Mouse (Mus musculus) liver, embryonic 16.5 days (tissue): ENCODE measurements around the gene Tekt3. TPM values are rescaled to one million over a fixed set of nuclear protein-coding genes. Genes with fewer than 3 reads are reported as not detected.

ENCODE experiments used
- ATAC-seq: fragments of 200-750 bp; cut with Nextera tagmentation; 2 replicates; pipeline ENCODE4 v1.8.0; 2017; ENCODE audit warnings: low read depth, mild to moderate bottlenecking, moderate number of reproducible peaks, moderate library complexity
- H3K27ac ChIP-seq: fragments of 300-500 bp; sonication (generic); 2 replicates; pipeline ENCODE4 v1.5.1; 2014; ENCODE audit warnings: mild to moderate bottlenecking, low read length
- H3K27me3 ChIP-seq: fragments of 300-500 bp; sonication (generic); 2 replicates; pipeline ENCODE4 v1.6.1; 2014; ENCODE audit warnings: low read depth, low read length, mixed read lengths; ENCODE audit not compliant: control insufficient read depth, insufficient read depth
- H3K36me3 ChIP-seq: fragments of 300-500 bp; sonication (generic); 2 replicates; pipeline ENCODE4 v1.6.1; 2014; ENCODE audit warnings: mild to moderate bottlenecking; ENCODE audit not compliant: control insufficient read depth, insufficient read depth
- H3K4me1 ChIP-seq: fragments of 300-500 bp; sonication (generic); 2 replicates; pipeline ENCODE4 v1.6.1; 2014; ENCODE audit warnings: low read depth, low read length, mixed read lengths; ENCODE audit not compliant: control insufficient read depth
- H3K4me2 ChIP-seq: fragments of 300-500 bp; sonication (generic); 2 replicates; pipeline ENCODE4 v1.6.1; 2014; ENCODE audit warnings: low read depth, low read length, mixed read lengths
- H3K4me3 ChIP-seq: fragments of 300-500 bp; sonication (generic); 2 replicates; pipeline ENCODE4 v1.5.1; 2014; ENCODE audit warnings: low read depth, mild to moderate bottlenecking, low read length
- H3K9ac ChIP-seq: fragments of 300-500 bp; sonication (generic); 2 replicates; pipeline ENCODE4 v1.6.1; 2014; ENCODE audit warnings: low read depth, low read length
- H3K9me3 ChIP-seq: fragments of 300-500 bp; sonication (generic); replicated peaks from 2 replicates; pipeline ENCODE4 v1.6.1; 2016; ENCODE audit warnings: low read length; ENCODE audit not compliant: control insufficient read depth
- WGBS: fragments of 180-500 bp; shearing (Covaris S2); extraction: QIAGEN DNeasy Blood & Tissue Kit; methylation state at CpG from one replicate; pipeline ENCODE4 v1.1.7; 2014; ENCODE audit not compliant: insufficient replicate concordance; 5-methylcytosine and 5-hydroxymethylcytosine counted together
- polyA plus RNA-seq: library from polyadenylated mRNA; unstranded; fragments of >200 nt; fragmentation: Nextera tagmentation; extraction: Ambion mirVana; gene quantifications from 2 replicates; pipeline ENCODE4 v1.2.1, GENCODE M21; 2015

Tekt3 gene
- polyA plus RNA-seq, 1 experiment from 2014 or later = not detected

DNA sequence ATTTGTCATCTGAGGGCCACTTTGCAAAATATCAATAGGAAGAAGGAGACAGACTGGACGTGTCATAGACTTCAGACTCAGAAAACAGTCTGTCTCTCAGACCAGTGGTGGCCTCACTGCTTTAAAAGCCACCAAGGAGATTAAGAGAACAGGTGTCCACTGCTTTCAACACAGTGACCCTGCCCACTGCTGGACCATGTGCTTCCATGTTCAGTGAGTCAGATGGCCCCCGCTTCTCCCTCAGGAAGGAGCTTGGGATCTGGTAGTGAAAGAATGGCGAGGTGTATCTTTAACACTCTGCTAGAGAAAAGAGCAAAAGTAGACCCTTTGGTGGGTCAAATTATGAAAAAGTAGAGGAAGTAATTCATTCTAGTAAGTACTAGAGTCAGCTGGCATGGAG, 48.9 kb downstream of the Tekt3 start:
- Histone ChIP-seq H3K9me3 (no peaks in the 10 kb centered on the region), H3K27me3 (no peaks in the 10 kb centered on the region), H3K9ac (no peak overlapping the region), H3K4me2 (no peak overlapping the region), H3K36me3 (no peaks in the 10 kb centered on the region), H3K27ac (no peak overlapping the region), H3K4me1 (no peaks in the 10 kb centered on the region), H3K4me3 (no peak overlapping the region)
- no peak for ATAC-seq
- 49% methylated on average over 3 of the region's 3 CpGs for WGBS

DNA sequence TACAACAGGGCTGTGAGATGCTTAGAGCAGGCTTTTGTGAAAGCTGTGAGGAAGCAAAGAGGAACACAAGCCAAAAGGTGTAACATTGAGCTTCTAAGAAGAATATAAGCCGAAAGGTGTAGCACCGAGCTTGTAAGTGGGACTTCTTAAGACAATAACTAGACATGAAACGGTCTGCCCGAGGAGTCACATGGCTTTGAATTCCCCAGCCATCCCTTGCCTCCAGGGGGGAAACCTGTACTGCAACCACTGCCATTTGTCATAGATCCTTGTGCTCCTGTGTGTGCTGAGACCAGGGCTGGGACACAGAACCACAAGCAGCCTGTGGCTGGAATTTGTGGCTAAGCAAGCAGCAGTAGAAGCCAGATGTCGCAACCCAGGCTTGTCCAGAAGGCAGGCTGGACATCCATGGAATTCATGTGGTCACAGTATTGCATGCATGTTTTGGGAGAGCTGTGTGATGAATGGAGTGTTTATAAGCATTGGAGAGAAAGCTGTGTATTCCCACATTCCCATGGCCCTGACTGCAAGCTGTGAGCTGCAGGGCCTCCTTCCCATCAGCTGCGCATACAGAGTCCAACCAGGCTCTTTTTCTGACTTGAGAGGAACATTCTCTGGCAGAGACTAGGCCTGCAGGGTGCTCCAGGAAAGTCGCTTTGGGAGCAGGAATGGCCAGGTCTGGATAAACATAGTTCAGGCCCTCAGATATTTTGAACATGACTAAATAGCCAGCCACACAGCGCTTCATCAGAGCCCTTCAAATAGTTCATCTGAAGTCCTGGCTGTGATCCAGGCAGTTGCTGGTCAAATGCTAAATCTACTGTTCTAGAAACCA, 53.6 kb downstream of the Tekt3 start:
- H3K36me3 ChIP-seq = no peaks in the 10 kb centered on the region
- no peaks in the 10 kb centered on the region for H3K4me1 ChIP-seq
- ATAC-seq = no peak
- no peaks in the 10 kb centered on the region for H3K9me3 ChIP-seq
- no peak overlapping the region for H3K4me3 ChIP-seq
- H3K9ac ChIP-seq = no peak overlapping the region
- 67% methylated on average over 8 of the region's 8 CpGs for WGBS
- no peak overlapping the region for H3K4me2 ChIP-seq
- no peak overlapping the region for H3K27ac ChIP-seq
- H3K27me3 ChIP-seq = no peaks in the 10 kb centered on the region

DNA sequence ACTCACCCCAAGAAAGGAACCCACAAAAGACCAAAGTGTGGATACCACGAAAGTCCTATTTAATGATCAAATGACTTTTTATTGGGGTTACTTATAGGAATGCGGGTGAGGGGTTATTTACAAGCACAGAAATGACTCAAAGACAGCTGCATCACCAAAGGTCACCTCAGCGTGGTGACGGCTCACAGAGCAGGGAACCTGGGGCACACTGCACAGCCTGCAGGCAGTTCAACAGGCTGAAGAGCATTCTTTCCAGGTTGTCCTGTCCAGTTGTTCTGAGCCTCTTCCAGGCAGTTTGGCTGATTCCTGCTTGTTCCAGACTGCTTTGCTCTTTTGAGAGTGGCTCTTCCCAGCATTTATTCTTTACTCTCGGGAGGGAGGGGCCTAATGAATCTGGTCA, 55.2 kb downstream of the Tekt3 start:
- no peaks in the 10 kb centered on the region for H3K36me3 ChIP-seq
- no peak for ATAC-seq
- H3K4me1 ChIP-seq = no peaks in the 10 kb centered on the region
- H3K9me3 ChIP-seq = no peaks in the 10 kb centered on the region
- WGBS = 65% methylated on average over 5 of the region's 5 CpGs
- no peaks in the 10 kb centered on the region for H3K27me3 ChIP-seq
- no peak overlapping the region for H3K9ac ChIP-seq
- no peak overlapping the region for H3K4me2 ChIP-seq
- H3K27ac ChIP-seq = no peak overlapping the region
- H3K4me3 ChIP-seq = no peak overlapping the region

DNA sequence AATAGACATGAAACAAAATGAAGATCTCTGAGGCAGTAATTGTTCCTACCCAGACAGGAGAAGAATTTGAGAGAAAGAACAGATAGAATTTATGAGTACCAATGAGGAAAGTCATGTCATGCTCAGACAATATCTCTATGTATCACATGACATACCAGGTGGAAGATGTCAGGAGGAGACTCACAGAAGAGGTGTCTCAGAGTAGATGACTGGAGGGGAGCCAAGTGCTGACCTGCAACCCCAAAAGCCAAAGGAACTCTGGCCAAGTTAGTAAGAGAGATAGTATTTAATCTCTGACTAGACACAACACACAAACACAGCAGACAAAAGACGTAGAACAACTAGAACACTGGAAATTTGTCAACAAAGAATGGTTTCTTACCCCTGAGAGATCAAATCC, 55.8 kb downstream of the Tekt3 start:
- no peak overlapping the region for H3K4me3 ChIP-seq
- H3K4me2 ChIP-seq = no peak overlapping the region
- no peaks in the 10 kb centered on the region for H3K27me3 ChIP-seq
- no peak overlapping the region for H3K27ac ChIP-seq
- H3K9ac ChIP-seq = no peak overlapping the region
- no peaks in the 10 kb centered on the region for H3K36me3 ChIP-seq
- H3K4me1 ChIP-seq = no peaks in the 10 kb centered on the region
- no peak for ATAC-seq
- 34% methylated on average over 1 of the region's 1 CpGs for WGBS
- H3K9me3 ChIP-seq = no peaks in the 10 kb centered on the region

DNA sequence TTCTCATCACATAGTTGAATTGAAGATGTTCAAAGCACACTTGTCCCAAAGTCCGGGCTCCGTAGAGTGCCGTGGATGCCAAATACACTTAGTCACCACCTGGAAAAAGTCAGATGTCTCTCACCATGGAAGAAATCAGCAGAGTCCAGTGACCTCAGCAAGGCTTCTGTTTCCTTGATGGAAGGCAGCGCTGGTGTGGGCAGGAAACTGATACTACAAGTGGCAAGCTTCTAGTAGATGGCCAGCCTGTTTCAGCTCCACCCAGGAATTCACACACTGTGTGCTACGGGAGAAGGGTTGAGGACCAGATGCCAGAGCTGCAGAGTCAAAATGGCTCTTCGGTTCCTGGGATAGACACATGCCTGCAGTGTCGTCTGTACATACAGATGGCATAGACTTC, 58.3 kb downstream of the Tekt3 start:
- 28% methylated on average over 7 of the region's 7 CpGs for WGBS
- Histone ChIP-seq H3K4me2 (no peak overlapping the region), H3K4me1 (no peaks in the 10 kb centered on the region), H3K4me3 (no peak overlapping the region), H3K9me3 (no peaks in the 10 kb centered on the region), H3K9ac (no peak overlapping the region), H3K36me3 (no peaks in the 10 kb centered on the region), H3K27me3 (no peaks in the 10 kb centered on the region), H3K27ac (no peak overlapping the region)
- ATAC-seq = no peak

DNA sequence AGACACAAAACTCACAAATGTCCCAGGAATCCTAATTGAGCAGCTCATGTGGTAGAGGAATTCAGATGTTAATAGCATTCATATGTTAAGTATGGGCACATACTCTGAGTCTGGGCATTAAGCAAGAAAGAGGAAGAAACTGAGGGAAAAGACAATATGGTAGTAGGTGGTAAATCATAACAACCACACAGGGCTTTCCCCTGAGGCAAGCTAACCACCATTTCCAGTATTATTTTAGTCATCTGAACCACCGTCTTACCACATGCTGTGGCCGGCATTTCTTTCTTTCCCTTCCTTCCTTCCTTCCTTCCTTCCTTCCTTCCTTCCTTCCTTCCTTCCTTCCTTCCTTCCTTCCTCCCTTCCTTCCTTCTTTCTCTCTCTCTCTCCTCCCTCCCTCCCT, 60.8 kb downstream of the Tekt3 start:
- WGBS = 29% methylated on average over 2 of the region's 2 CpGs
- Histone ChIP-seq H3K9ac (no peak overlapping the region), H3K27ac (no peak overlapping the region), H3K4me3 (no peak overlapping the region), H3K36me3 (no peaks in the 10 kb centered on the region), H3K4me1 (no peaks in the 10 kb centered on the region), H3K9me3 (no peaks in the 10 kb centered on the region), H3K4me2 (no peak overlapping the region), H3K27me3 (no peaks in the 10 kb centered on the region)
- no peak for ATAC-seq

DNA sequence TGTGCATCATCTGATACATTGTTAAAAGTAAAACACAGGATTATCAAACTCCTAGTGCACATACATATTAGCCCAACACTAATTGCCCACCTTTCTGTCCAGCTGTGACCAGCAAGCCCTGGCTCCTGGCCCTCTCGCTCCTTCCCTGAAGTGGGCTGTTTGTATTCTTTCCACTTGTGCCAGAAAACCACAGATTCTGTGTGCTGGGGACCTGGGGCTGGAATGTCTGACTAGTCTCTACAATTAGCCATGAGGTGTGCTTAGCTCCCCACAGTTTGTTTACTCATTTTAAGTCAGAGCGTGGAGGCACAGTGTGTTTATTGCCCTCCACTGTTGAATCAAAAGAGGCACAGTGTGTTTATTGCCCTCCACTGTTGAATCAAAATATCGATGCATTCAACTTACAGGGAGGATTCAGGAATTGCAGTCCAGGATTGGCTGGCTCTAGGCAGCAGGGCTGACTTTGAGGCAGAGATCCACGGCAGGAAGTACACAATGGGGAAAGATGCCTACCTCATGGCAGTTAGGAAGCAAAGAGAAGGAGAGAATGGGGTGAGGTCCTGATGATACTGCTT, 61.4 kb downstream of the Tekt3 start:
- 53% methylated on average over 4 of the region's 4 CpGs for WGBS
- H3K36me3 ChIP-seq = no peaks in the 10 kb centered on the region
- H3K9me3 ChIP-seq = no peaks in the 10 kb centered on the region
- no peak overlapping the region for H3K27ac ChIP-seq
- no peaks in the 10 kb centered on the region for H3K4me1 ChIP-seq
- ATAC-seq = no peak
- H3K27me3 ChIP-seq = no peaks in the 10 kb centered on the region
- no peak overlapping the region for H3K9ac ChIP-seq
- no peak overlapping the region for H3K4me3 ChIP-seq
- H3K4me2 ChIP-seq = no peak overlapping the region

DNA sequence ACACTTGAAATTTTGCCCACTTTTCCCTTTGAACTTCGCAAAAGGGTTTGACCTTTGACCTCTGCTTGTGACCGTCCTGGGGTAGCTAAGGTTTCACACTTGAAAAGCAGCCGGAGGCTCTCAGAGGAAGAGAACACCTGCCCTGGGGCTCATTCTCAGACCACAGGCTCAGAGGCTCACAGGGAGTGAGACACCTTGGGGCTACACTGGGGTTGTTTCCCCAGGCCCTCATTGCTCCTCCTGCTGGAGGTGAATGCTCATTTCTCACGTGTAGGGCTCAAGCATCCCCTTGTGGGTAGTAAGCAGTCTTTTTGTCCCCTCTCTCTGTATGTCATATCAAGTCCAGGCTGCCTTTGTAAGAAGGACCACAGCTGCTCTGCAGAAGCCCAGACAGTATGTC, 62.9 kb downstream of the Tekt3 start:
- no peaks in the 10 kb centered on the region for H3K4me1 ChIP-seq
- H3K4me3 ChIP-seq = no peak overlapping the region
- no peaks in the 10 kb centered on the region for H3K9me3 ChIP-seq
- no peak overlapping the region for H3K4me2 ChIP-seq
- ATAC-seq = no peak
- H3K9ac ChIP-seq = no peak overlapping the region
- no peaks in the 10 kb centered on the region for H3K36me3 ChIP-seq
- peaks cover 4% of the 10 kb centered on the region; the same call in 1 of the 2 replicates for H3K27me3 ChIP-seq
- WGBS = 34% methylated on average over 4 of the region's 4 CpGs
- no peak overlapping the region for H3K27ac ChIP-seq

DNA sequence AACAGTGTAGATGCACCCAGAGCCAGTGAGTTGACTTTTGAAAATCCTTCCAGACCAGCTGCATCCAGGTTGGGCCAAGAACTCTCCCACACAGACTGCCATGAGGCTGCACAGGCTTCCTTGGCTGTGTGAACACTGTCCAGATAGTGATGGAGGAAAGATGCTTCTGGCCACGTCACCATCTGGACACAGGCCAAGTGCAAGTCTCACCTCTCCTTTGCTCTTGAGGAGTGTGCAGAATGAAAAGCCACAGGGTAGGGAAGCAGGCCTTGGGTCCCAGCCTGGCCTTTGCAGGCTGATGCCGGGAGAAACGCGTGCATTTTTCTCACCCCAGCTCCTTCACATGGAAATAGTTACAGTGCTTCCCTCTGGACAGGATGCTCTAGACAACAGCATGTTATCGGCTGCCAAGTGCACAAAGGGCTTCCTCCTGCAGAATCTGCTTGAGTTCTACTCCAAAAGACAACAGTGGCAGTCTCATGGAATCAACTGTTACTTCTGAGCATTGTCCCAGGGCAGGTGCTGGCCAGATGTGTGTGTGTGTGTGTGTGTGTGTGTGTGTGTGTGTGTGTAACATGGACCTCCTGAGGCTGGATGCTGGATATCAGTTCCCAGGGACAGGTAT, 64.5 kb downstream of the Tekt3 start:
- H3K27ac ChIP-seq = no peak overlapping the region

More for the DNA sequence above, 64.5 kb downstream of the Tekt3 start:
- no peaks in the 10 kb centered on the region for H3K4me1 ChIP-seq
- H3K9ac ChIP-seq = no peak overlapping the region
- H3K36me3 ChIP-seq = no peaks in the 10 kb centered on the region
- peaks cover 20% of the 10 kb centered on the region for H3K27me3 ChIP-seq
- no peak overlapping the region for H3K4me2 ChIP-seq
- H3K4me3 ChIP-seq = no peak overlapping the region
- 62% methylated on average over 5 of the region's 5 CpGs for WGBS
- ATAC-seq = no peak
- no peaks in the 10 kb centered on the region for H3K9me3 ChIP-seq
